Mouse (Mus musculus) MEL (cell line): ENCODE results near the gene Syt7.

ENCODE experiments used
- BHLHE40 ChIP-seq: IDR thresholded peaks from 2 replicates; pipeline ENCODE4 v1.6.1; 2012; ENCODE audit warnings: low read depth, mild to moderate bottlenecking, inconsistent platforms, low read length, improper control_type of control experiment, borderline replicate concordance
- CTCF ChIP-seq, 3 experiments: IDR thresholded peaks in 2 of 3; conservative IDR thresholded peaks in 1 of 3; 2 replicates each; pipeline ENCODE4 v1.5.1; 2011 to 2012; ENCODE audit warnings: low read length in 3 of 3, low read depth in 2 of 3, mild to moderate bottlenecking in 2 of 3, improper control_type of control experiment in 1 of 3, inconsistent platforms in 1 of 3, mixed read lengths in 1 of 3, moderate library complexity in 1 of 3; ENCODE audit not compliant: control insufficient read depth in 1 of 3, insufficient read depth in 1 of 3, poor library complexity in 1 of 3, severe bottlenecking in 1 of 3
- NRF1 ChIP-seq: IDR thresholded peaks from 2 replicates; pipeline ENCODE4 v1.6.1; 2014; ENCODE audit warnings: low read depth, mild to moderate bottlenecking, inconsistent platforms, low read length, improper control_type of control experiment, moderate library complexity; ENCODE audit not compliant: poor library complexity, insufficient read depth, severe bottlenecking
- TCF12 ChIP-seq: IDR thresholded peaks from 2 replicates; pipeline ENCODE4 v1.6.1; 2014; ENCODE audit warnings: low read depth, mild to moderate bottlenecking, inconsistent platforms, low read length, improper control_type of control experiment, moderate library complexity

DNA sequence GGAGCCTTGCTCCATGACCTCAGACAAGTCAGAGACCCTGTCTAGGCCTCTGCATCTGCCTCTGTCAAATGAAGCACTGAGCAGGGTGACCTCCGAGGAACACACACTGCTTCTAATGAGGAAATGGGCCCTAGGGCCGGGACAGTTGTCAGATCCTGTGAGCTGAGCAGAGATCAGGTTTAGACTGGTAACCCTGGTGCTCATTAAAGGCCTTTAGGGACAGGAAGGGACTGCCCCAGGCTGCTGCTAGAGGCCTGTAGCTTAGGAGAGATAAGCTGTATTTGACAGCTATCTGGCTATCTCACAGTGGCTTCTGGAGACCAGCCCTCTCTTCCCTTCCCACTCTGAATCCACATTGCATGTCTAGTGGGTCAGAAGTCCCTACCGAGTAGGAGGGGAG, 42.5 kb downstream of the Syt7 start:
- TF ChIP-seq TCF12 (no peak), CTCF (IDR thresholded peaks at IDR 0.05 in 2 of 3, conservative IDR thresholded peaks at IDR 0.05 in 1 of 3; ENCODE audit: control insufficient read depth in 1 of 3, insufficient read depth in 1 of 3, low read depth in 2 of 3, low read length in 3 of 3, poor library complexity in 1 of 3, severe bottlenecking in 1 of 3) (no peak), NRF1 (no peak), BHLHE40 (no peak)
